Mouse (Mus musculus) heart, postnatal 10 days (tissue): ENCODE measurements at regions not wholly inside any gene's neighbourhood (a gene's known extent, or its start where the extent isn't known, plus 50 kb on each side); places are given as distances from the start of the nearest gene placed in this dataset.
"Not testable (repeated sequence)": the region's sequence is repeated elsewhere in the genome, so short reads cannot be mapped to it uniquely, and the experiment has no call there.

Experiments used
- DNase-seq, 2 experiments: peaks; one replicate each; pipeline ENCODE4 v3.0.0; 2021
- intact Hi-C: fragments of 180-260 bp; cut with DNase I; formaldehyde crosslinking; loops from one replicate; pipeline ENCODE4 v1.15.1; 2025

GRCm38 (mm10) chr1:107677404-107677803 is 87.6 kb downstream of the Serpinb8 start:
- no peak for DNase-seq
- intact Hi-C loops: no loop called here

- intact Hi-C loops: no loop called here
These were observed 107.1 kb downstream of the Serpinb8 start for GRCm38 (mm10) chr1:107696858-107697257.

GRCm38 (mm10) chr1:107706108-107706548 is 116.3 kb downstream of the Serpinb8 start:
- intact Hi-C loops: no loop called here
- DNase-seq: no peak

More at GRCm38 (mm10) chr1:107696858-107697257, 107.1 kb downstream of the Serpinb8 start:
- no peak for DNase-seq

GRCm38 (mm10) chr1:107708601-107709000 is 118.8 kb downstream of the Serpinb8 start:
- intact Hi-C loops: no loop called here
- DNase-seq: no peak

- DNase-seq: no peak
These were observed 125.1 kb downstream of the Serpinb8 start for GRCm38 (mm10) chr1:107714869-107715268.

GRCm38 (mm10) chr1:107719304-107719703 is 129.5 kb downstream of the Serpinb8 start:
- intact Hi-C loops: no loop called here
- no peak for DNase-seq

More at GRCm38 (mm10) chr1:107714869-107715268, 125.1 kb downstream of the Serpinb8 start:
- intact Hi-C loops: no loop called here

GRCm38 (mm10) chr1:107728113-107728839 is 138.5 kb downstream of the Serpinb8 start:
- intact Hi-C loops: no loop called here
- DNase-seq: no peak

- no peak for DNase-seq
- intact Hi-C loops: loop anchor here (5.0 kb wide), 1 partner anchor 147 kb away; no protein-coding TSS in a partner anchor
These were observed 175.5 kb downstream of the Serpinb8 start for GRCm38 (mm10) chr1:107765307-107765706.

- peak; percentile 22 to 23 for DNase-seq
- intact Hi-C loops: loop anchor here (5.0 kb wide), 1 partner anchor 145 kb away; no protein-coding TSS in a partner anchor
These were observed 177.6 kb downstream of the Serpinb8 start for GRCm38 (mm10) chr1:107767198-107767947.

GRCm38 (mm10) chr1:107772967-107773366 is 183.2 kb downstream of the Serpinb8 start:
- intact Hi-C loops: no loop called here
- no peak for DNase-seq

- DNase-seq: no peak
- intact Hi-C loops: no loop called here
These were observed 193.3 kb downstream of the Serpinb8 start for GRCm38 (mm10) chr1:107783079-107783478.

GRCm38 (mm10) chr1:107805823-107806222 is 216.0 kb downstream of the Serpinb8 start:
- no peak for DNase-seq
- intact Hi-C loops: no loop called here

- intact Hi-C loops, DNase-seq: not testable (repeated sequence)
These were observed 217.6 kb downstream of the Serpinb8 start for GRCm38 (mm10) chr1:107807367-107807766.

GRCm38 (mm10) chr1:107811136-107811535 is 221.3 kb downstream of the Serpinb8 start:
- intact Hi-C loops: no loop called here
- DNase-seq: peak; percentile 7 to 10

- no peak for DNase-seq
- intact Hi-C loops: no loop called here
These were observed 222.1 kb downstream of the Serpinb8 start for GRCm38 (mm10) chr1:107811859-107812258.

GRCm38 (mm10) chr1:107837877-107838276 is 248.1 kb downstream of the Serpinb8 start:
- DNase-seq: no peak
- intact Hi-C loops: no loop called here

GRCm38 (mm10) chr1:107852386-107852785 is 262.6 kb downstream of the Serpinb8 start:
- DNase-seq: no peak
- intact Hi-C loops: no loop called here

- no peak for DNase-seq
- intact Hi-C loops: no loop called here
These were observed 263.2 kb downstream of the Serpinb8 start for GRCm38 (mm10) chr1:107853001-107853400.

- DNase-seq: no peak
- intact Hi-C loops: no loop called here
These were observed 308.1 kb downstream of the Serpinb8 start for GRCm38 (mm10) chr1:107897743-107898437.

GRCm38 (mm10) chr1:107899261-107899660 is 309.5 kb downstream of the Serpinb8 start:
- DNase-seq: no peak
- intact Hi-C loops: no loop called here

GRCm38 (mm10) chr1:107900449-107900848 is 310.6 kb downstream of the Serpinb8 start:
- intact Hi-C loops: no loop called here
- DNase-seq: no peak
